Mouse (Mus musculus) CH12.LX (cell line): Measurements from ENCODE around the gene Zcchc13. TPM values are rescaled to one million over a fixed set of nuclear protein-coding genes. Genes with fewer than 3 reads are reported as not detected.
A peak's percentile ranks its signal among the peaks of the same experiment; 100 is the strongest.

Experiments
- DNase-seq: peaks from one replicate; pipeline ENCODE4 v3.0.0-alpha.2; 2013; ENCODE audit errors: extremely low read depth
- H3K27ac ChIP-seq: 2 replicates; pipeline ENCODE4 v1.5.1; 2012; ENCODE audit warnings: low read depth, mild to moderate bottlenecking, control low read depth, moderate library complexity; ENCODE audit not compliant: insufficient read depth
- H3K27me3 ChIP-seq: replicated peaks from 2 replicates; pipeline ENCODE3; 2012; ENCODE audit warnings: inconsistent platforms
- H3K36me3 ChIP-seq, 2 experiments: replicated peaks in 1 of 2; 2 replicates each; pipeline versions ENCODE3 to v1.6.1; 2012; ENCODE audit warnings: inconsistent platforms in 1 of 2, low read length in 1 of 2, mild to moderate bottlenecking in 1 of 2, mixed read lengths in 1 of 2, moderate library complexity in 1 of 2; ENCODE audit not compliant: control insufficient read depth in 1 of 2, insufficient read depth in 1 of 2
- H3K4me1 ChIP-seq, 2 experiments: 2 replicates each; pipeline ENCODE4 v1.6.1; 2012; ENCODE audit warnings: inconsistent platforms in 1 of 2, moderate library complexity in 1 of 2; ENCODE audit not compliant: insufficient read depth in 2 of 2, control insufficient read depth in 1 of 2
- H3K4me2 ChIP-seq: 2 replicates; pipeline ENCODE4 v1.6.1; 2012; ENCODE audit warnings: low read depth, mild to moderate bottlenecking, control low read depth; ENCODE audit not compliant: poor library complexity, insufficient read depth, severe bottlenecking
- H3K4me3 ChIP-seq, 3 experiments: fragments of 150-350 bp in 1 of 3; sonication (generic) in 1 of 3; replicated peaks in 1 of 3; 2 replicates each; pipeline versions ENCODE3 to v1.5.1; 2011 to 2012; ENCODE audit warnings: low read depth in 2 of 3, low read length in 2 of 3, mild to moderate bottlenecking in 2 of 3, moderate library complexity in 2 of 3, control low read depth in 1 of 3, improper control_type of control experiment in 1 of 3, inconsistent platforms in 1 of 3, mixed read lengths in 1 of 3; ENCODE audit not compliant: poor library complexity in 1 of 3
- H3K79me2 ChIP-seq: replicated peaks from 2 replicates; pipeline ENCODE4 v1.6.1; 2012; ENCODE audit warnings: mild to moderate bottlenecking, moderate library complexity; ENCODE audit not compliant: control insufficient read depth, poor library complexity, insufficient read depth, severe bottlenecking; ENCODE audit errors: extremely low read depth
- H3K9ac ChIP-seq: 2 replicates; pipeline ENCODE4 v1.6.1; 2012; ENCODE audit warnings: low read depth, mild to moderate bottlenecking, control low read depth, moderate library complexity; ENCODE audit not compliant: insufficient read depth
- H3K9me3 ChIP-seq: replicated peaks from 2 replicates; pipeline ENCODE3; 2012; ENCODE audit warnings: low read length, inconsistent platforms, mixed read lengths
- BHLHE40 ChIP-seq: IDR thresholded peaks from 2 replicates; pipeline ENCODE4 v1.6.1; 2011; ENCODE audit warnings: mild to moderate bottlenecking, low read depth, low read length, improper control_type of control experiment
- CHD1 ChIP-seq: IDR thresholded peaks from 2 replicates; pipeline ENCODE4 v1.6.1; 2012; ENCODE audit warnings: low read depth, low read length, improper control_type of control experiment, inconsistent platforms
- CHD2 ChIP-seq: IDR thresholded peaks from 2 replicates; pipeline ENCODE4 v1.6.1; 2011; ENCODE audit warnings: low read length, improper control_type of control experiment
- CTCF ChIP-seq, 2 experiments: IDR thresholded peaks in 1 of 2; conservative IDR thresholded peaks in 1 of 2; 2 replicates each; pipeline ENCODE4 v1.5.1; 2011 to 2012; ENCODE audit warnings: low read depth in 2 of 2, low read length in 2 of 2, improper control_type of control experiment in 1 of 2, inconsistent platforms in 1 of 2, mild to moderate bottlenecking in 1 of 2, moderate library complexity in 1 of 2
- E2F4 ChIP-seq: IDR thresholded peaks from 2 replicates; pipeline ENCODE4 v1.6.1; 2011; ENCODE audit warnings: low read depth, low read length, improper control_type of control experiment; ENCODE audit not compliant: insufficient replicate concordance
- HCFC1 ChIP-seq: IDR thresholded peaks from 2 replicates; pipeline ENCODE4 v1.6.1; 2012; ENCODE audit warnings: low read depth, mild to moderate bottlenecking, inconsistent platforms, low read length, improper control_type of control experiment
- IRF4 ChIP-seq: IDR thresholded peaks from 2 replicates; pipeline ENCODE4 v1.6.1; 2014; ENCODE audit warnings: low read depth, mild to moderate bottlenecking, inconsistent platforms, low read length, improper control_type of control experiment
- JUND ChIP-seq: conservative IDR thresholded peaks from 2 replicates; pipeline ENCODE4 v1.6.1; 2011; ENCODE audit warnings: low read depth, low read length, improper control_type of control experiment
- MYC ChIP-seq: IDR thresholded peaks from 2 replicates; pipeline ENCODE4 v1.6.1; 2011; ENCODE audit warnings: low read depth, mild to moderate bottlenecking, improper control_type of control experiment, low read length
- NELFE ChIP-seq: IDR thresholded peaks from 2 replicates; pipeline ENCODE4 v1.6.1; 2011; ENCODE audit warnings: low read depth, low read length, improper control_type of control experiment
- NRF1 ChIP-seq: IDR thresholded peaks from 2 replicates; pipeline ENCODE4 v1.6.1; 2014; ENCODE audit warnings: low read depth, mild to moderate bottlenecking, inconsistent platforms, low read length, improper control_type of control experiment, moderate library complexity
- POLR2A ChIP-seq: IDR thresholded peaks from 2 replicates; pipeline ENCODE4 v1.6.1; 2011; ENCODE audit warnings: low read depth, mild to moderate bottlenecking, improper control_type of control experiment, low read length
- POLR2AphosphoS2 ChIP-seq: IDR thresholded peaks from 2 replicates; pipeline ENCODE4 v1.6.1; 2011; ENCODE audit warnings: low read depth, low read length, improper control_type of control experiment
- RCOR1 ChIP-seq: conservative IDR thresholded peaks from 2 replicates; pipeline ENCODE4 v1.6.1; 2012; ENCODE audit warnings: low read depth, mild to moderate bottlenecking, inconsistent platforms, low read length, improper control_type of control experiment
- TBP ChIP-seq: conservative IDR thresholded peaks from 2 replicates; pipeline ENCODE4 v1.6.1; 2011; ENCODE audit warnings: low read depth, low read length, improper control_type of control experiment
- TCF12 ChIP-seq: IDR thresholded peaks from 2 replicates; pipeline ENCODE4 v1.6.1; 2014; ENCODE audit warnings: low read depth, mild to moderate bottlenecking, inconsistent platforms, low read length, improper control_type of control experiment
- UBTF ChIP-seq: IDR thresholded peaks from 2 replicates; pipeline ENCODE4 v1.6.1; 2012; ENCODE audit warnings: low read depth, mild to moderate bottlenecking, inconsistent platforms, low read length, improper control_type of control experiment, moderate library complexity
- ZC3H11A ChIP-seq: IDR thresholded peaks from 2 replicates; pipeline ENCODE4 v1.6.1; 2012; ENCODE audit warnings: low read depth, mild to moderate bottlenecking, inconsistent platforms, low read length, improper control_type of control experiment
- ZNF384 ChIP-seq: IDR thresholded peaks from 2 replicates; pipeline ENCODE4 v1.6.1; 2012; ENCODE audit warnings: low read depth, low read length, improper control_type of control experiment, inconsistent platforms
- dilution Hi-C: fragments of 300-500 bp; cut with MboI; formaldehyde crosslinking; loops from 2 replicates; pipeline ENCODE4 v1.14.3; 2020; ENCODE audit warnings: low sequenced_read_pairs; ENCODE audit not compliant: extremely low pct_unique_long_range_greater_than_20kb, extremely low pct_ligation_motif_present
- in situ Hi-C: fragments of 300-500 bp; cut with MboI; formaldehyde crosslinking; loops from 3 replicates; pipeline ENCODE4 v1.14.3; 2019; ENCODE audit warnings: low sequenced_read_pairs, low pct_ligation_motif_present, low pct_unique_long_range_greater_than_20kb, mixed read lengths
- polyA plus RNA-seq: library from polyadenylated mRNA; unstranded; fragments of >175 nt; gene quantifications from 2 replicates; pipeline ENCODE4 v1.2.1, GENCODE M21; 2012; ENCODE audit warnings: low read depth; ENCODE audit not compliant: insufficient read length
- total RNA-seq, 2 experiments: library from RNA; depleted of rRNA; stranded (reverse); fragments of 300-350 nt in 1 of 2; fragments of >200 nt in 1 of 2; gene quantifications; 2 replicates each; pipeline ENCODE4 v1.2.3; 2012 to 2014

Zcchc13 gene
- total and polyA plus RNA-seq, 3 experiments, result 1.7 TPM; not detected in 2

- Histone ChIP-seq H3K4me2 (no peak overlapping the region), H3K27ac (no peak overlapping the region), H3K36me3 (peaks cover 10 to 25% of the 10 kb centered on the region in 2 experiments), H3K27me3 (no peaks in the 10 kb centered on the region), H3K9me3 (no peaks in the 10 kb centered on the region), H3K4me3 (no peak overlapping the region), H3K9ac (no peak overlapping the region), H3K4me1 (0 out of 4 replicates have a peak, but pooled peaks cover 0 to 2% of the 10 kb centered on the region in 2 experiments), H3K79me2 (0 out of 2 replicates have a peak, but pooled peaks cover 4% of the 10 kb centered on the region)
- in situ Hi-C loops (no loop called here), dilution Hi-C loops (no loop called here)
- DNase-seq, result no peak
- TF ChIP-seq ZNF384 (no peak), HCFC1 (no peak), ZC3H11A (no peak), CHD1 (no peak), RCOR1 (no peak), JUND (no peak), E2F4 (no peak)
These were observed 18.9 kb upstream of the Zcchc13 start for GRCm38 (mm10) chrX:103611462-103611861.

DNA sequence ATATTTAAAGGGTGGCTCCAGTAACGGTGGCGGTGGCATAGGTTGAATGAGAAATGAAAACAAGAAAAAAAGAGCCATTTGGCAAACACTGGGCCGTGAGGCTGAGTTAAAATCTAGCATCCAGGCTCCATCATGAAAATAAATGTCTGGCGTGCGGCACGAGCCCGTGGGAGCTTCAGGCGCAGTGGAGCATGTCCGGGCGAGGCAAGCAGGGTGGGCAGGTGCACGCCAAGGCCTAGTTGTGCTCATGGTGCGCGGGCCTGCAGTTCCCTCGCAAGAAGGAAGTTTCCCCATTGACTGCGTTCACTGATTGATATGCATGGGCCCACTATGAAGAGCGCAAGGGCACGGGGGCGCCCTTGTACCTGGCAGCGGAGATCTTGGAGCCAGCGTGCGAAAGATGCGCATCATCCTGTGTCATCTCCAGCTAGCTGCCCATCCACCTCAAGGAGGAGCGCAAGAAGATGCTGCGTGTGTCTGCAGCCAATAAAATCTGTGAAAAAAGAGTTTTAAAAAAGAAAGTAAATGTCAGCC is 15.6 kb upstream of the Zcchc13 start:
- in situ Hi-C loops, result no loop called here

More for the DNA sequence above, 15.6 kb upstream of the Zcchc13 start:
- Histone ChIP-seq H3K9ac (peak overlapping the region; percentile 98), H3K36me3 (peaks cover 3 to 9% of the 10 kb centered on the region in 2 experiments), H3K4me1 (0 out of 4 replicates have a peak, but pooled peaks cover 0 to 7% of the 10 kb centered on the region in 2 experiments), H3K79me2 (0 out of 2 replicates have a peak, but pooled peaks cover 4% of the 10 kb centered on the region), H3K4me2 (peak overlapping the region; percentile 78), H3K9me3 (no peaks in the 10 kb centered on the region), H3K4me3 (peak overlapping the region; percentile 32 to 71 (median 52)), H3K27me3 (no peaks in the 10 kb centered on the region), H3K27ac (peak overlapping the region; percentile 95)
- peak; percentile 76 for TF ChIP-seq BHLHE40
- peak; percentile 46 for TF ChIP-seq NRF1
- peak; percentile 27; the same call in 1 of the 2 replicates for TF ChIP-seq TCF12
- TF ChIP-seq TBP, result 0 out of 2 replicates have a peak, but pooled peaks have one; percentile 34
- peak; percentile 40 for TF ChIP-seq POLR2A
- no peak; the same call in 1 of the 2 replicates for TF ChIP-seq MYC
- no peak for TF ChIP-seq CHD2
- TF ChIP-seq NELFE, result 0 out of 2 replicates have a peak, but pooled peaks have one; percentile 43
- TF ChIP-seq POLR2AphosphoS2, result no peak
- peak in 1 of 2 experiments; percentile 37; a peak in 2 of 4 replicates for TF ChIP-seq CTCF (conservative IDR thresholded peaks at IDR 0.05 in 1 of 2, IDR thresholded peaks at IDR 0.05 in 1 of 2; ENCODE audit: low read depth in 2 of 2, low read length in 2 of 2)
- no peak for TF ChIP-seq IRF4
- 0 out of 2 replicates have a peak, but pooled peaks have one; percentile 52 for TF ChIP-seq UBTF
- dilution Hi-C loops, result no loop called here
- peak; percentile 70 for DNase-seq
